Mouse (Mus musculus) forebrain, embryonic 16.5 days (tissue): ENCODE measurements at regions not wholly inside any gene's neighbourhood (a gene's known extent, or its start where the extent isn't known, plus 50 kb on each side); places are given as distances from the start of the nearest gene placed in this dataset.

Experiments
- ATAC-seq: fragments of 200-750 bp; cut with Nextera tagmentation; 2 replicates; pipeline ENCODE4 v1.8.0; 2017; ENCODE audit warnings: mild to moderate bottlenecking, moderate library complexity
- H3K27ac ChIP-seq: fragments of 300-500 bp; sonication (generic); 2 replicates; pipeline ENCODE4 v1.5.1; 2014; ENCODE audit warnings: low read length, control low read depth
- H3K27me3 ChIP-seq: fragments of 300-500 bp; sonication (generic); replicated peaks from 2 replicates; pipeline ENCODE4 v1.6.1; 2014; ENCODE audit warnings: low read length; ENCODE audit not compliant: control insufficient read depth, insufficient read depth
- H3K36me3 ChIP-seq: fragments of 300-500 bp; sonication (generic); 2 replicates; pipeline ENCODE4 v1.6.1; 2014; ENCODE audit not compliant: control insufficient read depth, insufficient read depth
- H3K4me1 ChIP-seq: fragments of 300-500 bp; sonication (generic); replicated peaks from 2 replicates; pipeline ENCODE4 v1.6.1; 2014; ENCODE audit warnings: low read length; ENCODE audit not compliant: control insufficient read depth, insufficient read depth
- H3K4me2 ChIP-seq: fragments of 300-500 bp; sonication (generic); 2 replicates; pipeline ENCODE4 v1.6.1; 2014; ENCODE audit warnings: mild to moderate bottlenecking, low read length, control low read depth
- H3K4me3 ChIP-seq: fragments of 300-500 bp; sonication (generic); replicated peaks from 2 replicates; pipeline ENCODE4 v1.5.1; 2014; ENCODE audit warnings: mild to moderate bottlenecking, low read length, control low read depth
- H3K9ac ChIP-seq: fragments of 300-500 bp; sonication (generic); replicated peaks from 2 replicates; pipeline ENCODE4 v1.6.1; 2014; ENCODE audit warnings: low read depth, low read length, control low read depth
- H3K9me3 ChIP-seq: fragments of 300-500 bp; sonication (generic); 2 replicates; pipeline ENCODE4 v1.6.1; 2016; ENCODE audit warnings: low read length; ENCODE audit not compliant: control insufficient read depth
- WGBS: fragments of 180-500 bp; shearing (Covaris S2); extraction: QIAGEN DNeasy Blood & Tissue Kit; methylation state at CpG from one replicate; pipeline ENCODE4 v1.1.7; 2014; 5-methylcytosine and 5-hydroxymethylcytosine counted together

DNA sequence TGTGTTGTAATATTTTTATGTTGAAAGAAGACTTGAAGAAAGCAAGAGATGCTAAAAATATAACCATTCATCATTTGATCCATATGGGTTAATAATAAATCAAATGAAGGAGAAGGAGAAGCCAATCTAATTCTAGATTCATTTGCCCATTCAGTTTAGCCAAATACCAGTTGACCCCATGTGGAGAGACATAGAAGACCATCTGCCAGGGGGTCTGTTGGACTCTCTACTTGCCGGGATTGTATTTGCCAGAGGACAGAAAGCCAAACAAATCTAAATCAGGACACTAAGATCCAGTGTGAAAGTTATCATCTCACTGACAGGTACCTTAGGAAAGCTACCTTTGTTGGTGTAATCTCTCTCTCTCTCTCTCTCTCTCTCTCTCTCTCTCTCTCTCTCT is 202.5 kb upstream of the Tgfbr2 start:
- Histone ChIP-seq H3K36me3 (no peaks in the 10 kb centered on the region), H3K9me3 (no peaks in the 10 kb centered on the region), H3K4me1 (peaks cover 11% of the 10 kb centered on the region), H3K27ac (no peak overlapping the region), H3K4me3 (no peak overlapping the region), H3K4me2 (no peak overlapping the region), H3K27me3 (no peaks in the 10 kb centered on the region), H3K9ac (no peak overlapping the region)
- no peak for ATAC-seq
- 15% methylated on average over 1 of the region's 1 CpGs for WGBS

DNA sequence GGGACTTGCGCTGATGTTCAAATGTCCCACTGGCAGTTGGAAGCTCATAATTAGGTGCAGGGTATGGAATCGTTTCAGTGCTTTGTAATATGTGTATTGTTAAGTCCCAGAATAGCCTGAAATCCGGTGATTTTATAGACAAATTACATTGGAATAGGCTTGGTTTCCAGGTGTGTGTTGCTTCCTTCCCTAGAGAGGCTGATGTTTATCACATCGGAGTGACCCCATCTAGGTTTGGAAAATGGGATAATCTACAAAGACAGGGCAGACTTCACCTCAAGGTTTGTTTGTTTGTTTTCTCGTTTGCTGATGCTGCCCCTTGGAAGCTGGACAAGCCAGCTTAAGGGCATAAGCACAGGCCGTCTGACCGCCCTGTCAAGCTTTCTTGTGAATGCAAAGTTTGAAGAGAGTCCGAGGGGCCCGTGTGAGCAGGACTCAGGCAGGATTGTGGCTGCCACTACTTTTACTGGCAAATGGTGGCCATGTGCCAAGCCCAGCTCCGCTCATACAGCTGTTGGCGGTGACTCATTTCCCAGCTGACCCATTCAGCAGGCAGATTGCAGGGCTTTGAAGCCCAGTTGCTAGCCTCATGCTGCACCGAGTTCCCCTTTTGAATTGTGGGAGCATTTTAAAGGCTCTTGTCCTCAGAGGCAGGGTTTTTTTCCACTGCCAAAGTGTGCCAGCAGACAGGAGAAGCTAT is 200.6 kb upstream of the Tgfbr2 start:
- Histone ChIP-seq H3K4me2 (no peak overlapping the region), H3K27ac (peak overlapping the region; percentile 28; the same call in 1 of the 2 replicates), H3K36me3 (no peaks in the 10 kb centered on the region), H3K9me3 (no peaks in the 10 kb centered on the region), H3K9ac (no peak overlapping the region), H3K27me3 (no peaks in the 10 kb centered on the region), H3K4me1 (peaks cover 11% of the 10 kb centered on the region), H3K4me3 (no peak overlapping the region)
- peak; percentile 94 for ATAC-seq
- 37% methylated on average over 12 of the region's 12 CpGs for WGBS

- Histone ChIP-seq H3K4me2 (no peak overlapping the region), H3K27ac (no peak overlapping the region), H3K36me3 (no peaks in the 10 kb centered on the region), H3K4me1 (peaks cover 11% of the 10 kb centered on the region), H3K4me3 (no peak overlapping the region), H3K9ac (no peak overlapping the region), H3K9me3 (no peaks in the 10 kb centered on the region), H3K27me3 (no peaks in the 10 kb centered on the region)
- no peak for ATAC-seq
- 85% methylated on average over 4 of the region's 4 CpGs for WGBS
Measured at GRCm38 (mm10) chr9:116374343-116374742, 199.2 kb upstream of the Tgfbr2 start.

GRCm38 (mm10) chr9:116373396-116373795 is 198.2 kb upstream of the Tgfbr2 start:
- Histone ChIP-seq H3K9me3 (no peaks in the 10 kb centered on the region), H3K4me1 (peaks cover 11% of the 10 kb centered on the region), H3K36me3 (no peaks in the 10 kb centered on the region), H3K4me2 (no peak overlapping the region), H3K4me3 (no peak overlapping the region), H3K9ac (no peak overlapping the region), H3K27me3 (no peaks in the 10 kb centered on the region), H3K27ac (0 out of 2 replicates have a peak overlapping the region, but pooled peaks have one; percentile 26)
- WGBS, result 58% methylated on average over 3 of the region's 3 CpGs
- no peak for ATAC-seq

- Histone ChIP-seq H3K36me3 (no peaks in the 10 kb centered on the region), H3K4me3 (no peak overlapping the region), H3K4me2 (no peak overlapping the region), H3K9ac (no peak overlapping the region), H3K27ac (no peak overlapping the region), H3K9me3 (no peaks in the 10 kb centered on the region), H3K4me1 (no peaks in the 10 kb centered on the region), H3K27me3 (no peaks in the 10 kb centered on the region)
- no peak for ATAC-seq
Measured at GRCm38 (mm10) chr9:116369059-116369718, 194.0 kb upstream of the Tgfbr2 start.

DNA sequence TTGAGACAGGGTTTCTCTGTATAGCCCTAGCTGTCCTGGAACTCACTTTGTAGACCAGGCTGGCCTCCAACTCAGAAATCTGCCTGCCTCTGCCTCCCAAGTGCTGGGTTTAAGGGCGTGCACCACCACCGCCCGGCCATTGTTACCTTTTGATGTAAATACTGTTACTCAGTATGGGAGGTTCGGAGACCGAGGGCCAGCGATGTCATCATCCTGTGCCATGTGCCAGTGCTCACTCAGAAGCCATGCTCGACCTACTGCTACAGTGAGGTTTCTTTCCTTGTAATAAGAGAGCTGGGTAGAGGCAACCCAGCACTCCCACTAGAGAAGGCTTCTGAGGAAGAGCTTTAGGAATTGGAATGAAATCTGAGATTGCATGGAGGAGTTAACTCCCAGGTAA is 191.6 kb upstream of the Tgfbr2 start:
- H3K9ac ChIP-seq, result no peak overlapping the region
- no peak overlapping the region for H3K4me2 ChIP-seq
- no peak overlapping the region for H3K27ac ChIP-seq
- 87% methylated on average over 7 of the region's 7 CpGs for WGBS
- no peaks in the 10 kb centered on the region for H3K27me3 ChIP-seq
- no peak overlapping the region for H3K4me3 ChIP-seq
- ATAC-seq, result no peak
- 0 out of 2 replicates have a peak, but pooled peaks cover 1% of the 10 kb centered on the region for H3K9me3 ChIP-seq
- H3K4me1 ChIP-seq, result no peaks in the 10 kb centered on the region
- no peaks in the 10 kb centered on the region for H3K36me3 ChIP-seq

DNA sequence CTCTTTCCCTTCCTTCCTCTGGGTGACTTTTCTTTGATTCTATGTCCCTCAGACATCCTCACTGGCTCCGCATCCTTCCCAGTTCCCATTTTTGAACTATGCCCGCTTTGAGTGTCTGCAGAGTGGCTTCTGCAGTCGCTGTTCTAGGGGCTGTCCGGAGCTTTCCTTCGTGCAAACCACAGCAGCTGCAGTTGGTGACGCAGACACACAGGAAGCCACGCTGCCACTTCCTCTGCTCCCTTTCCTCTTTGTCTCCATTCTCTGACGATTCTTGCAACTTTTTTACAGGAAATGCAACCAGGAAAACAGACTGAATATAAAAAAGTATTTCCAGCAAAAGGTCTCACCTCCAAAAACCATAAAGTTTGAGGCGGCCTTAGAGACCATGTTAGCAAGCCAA is 191.0 kb upstream of the Tgfbr2 start:
- H3K9me3 ChIP-seq, result 0 out of 2 replicates have a peak, but pooled peaks cover 2% of the 10 kb centered on the region
- WGBS, result 90% methylated on average over 9 of the region's 9 CpGs
- no peak overlapping the region for H3K27ac ChIP-seq
- no peak for ATAC-seq
- no peak overlapping the region for H3K9ac ChIP-seq
- no peak overlapping the region for H3K4me2 ChIP-seq
- no peak overlapping the region for H3K4me3 ChIP-seq
- no peaks in the 10 kb centered on the region for H3K27me3 ChIP-seq
- H3K36me3 ChIP-seq, result no peaks in the 10 kb centered on the region
- H3K4me1 ChIP-seq, result no peaks in the 10 kb centered on the region

- no peak for ATAC-seq
- Histone ChIP-seq H3K4me2 (no peak overlapping the region), H3K27ac (no peak overlapping the region), H3K36me3 (no peaks in the 10 kb centered on the region), H3K27me3 (no peaks in the 10 kb centered on the region), H3K4me1 (no peaks in the 10 kb centered on the region), H3K4me3 (no peak overlapping the region), H3K9me3 (0 out of 2 replicates have a peak, but pooled peaks cover 2% of the 10 kb centered on the region), H3K9ac (no peak overlapping the region)
- WGBS, result 71% methylated on average over 3 of the region's 3 CpGs
Measured at GRCm38 (mm10) chr9:116365701-116366100, 190.5 kb upstream of the Tgfbr2 start.

DNA sequence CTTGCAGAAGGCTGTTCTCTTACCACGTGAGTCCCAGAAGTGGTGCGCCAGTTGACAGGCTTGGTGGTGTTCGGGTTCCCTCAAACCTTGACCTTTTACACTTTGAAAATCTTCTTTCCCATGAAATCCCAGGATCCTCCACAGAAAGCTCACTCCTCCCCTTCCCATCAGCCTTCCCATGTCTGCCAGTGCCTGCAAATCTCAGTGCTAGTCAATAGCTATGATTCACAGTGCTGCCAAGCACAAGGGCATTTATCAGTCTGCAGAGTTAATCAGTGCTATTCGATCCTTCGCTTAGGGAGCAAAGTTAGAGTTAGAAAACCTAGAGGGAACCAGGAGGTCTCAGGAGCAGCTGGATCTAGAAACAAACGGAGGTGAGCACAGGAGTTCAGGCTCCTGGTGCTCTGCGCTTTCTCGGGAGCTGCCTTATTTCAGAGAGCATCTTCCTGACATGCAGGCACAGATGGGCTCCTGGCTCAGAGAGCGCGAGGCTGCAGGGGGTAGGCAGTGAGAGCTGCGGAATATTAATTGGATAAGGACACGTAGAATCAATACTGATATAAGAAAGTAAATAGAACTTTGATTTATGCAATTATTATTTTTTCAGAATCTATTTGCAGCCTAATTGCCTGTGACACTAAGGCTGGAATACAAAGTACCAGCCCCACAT is 190.0 kb upstream of the Tgfbr2 start:
- 71% methylated on average over 12 of the region's 12 CpGs for WGBS
- Histone ChIP-seq H3K4me1 (no peaks in the 10 kb centered on the region), H3K27me3 (no peaks in the 10 kb centered on the region), H3K9ac (no peak overlapping the region), H3K36me3 (no peaks in the 10 kb centered on the region), H3K4me2 (no peak overlapping the region), H3K27ac (no peak overlapping the region), H3K4me3 (no peak overlapping the region), H3K9me3 (0 out of 2 replicates have a peak, but pooled peaks cover 2% of the 10 kb centered on the region)
- no peak for ATAC-seq
